Mouse (Mus musculus): ENCODE results near the gene Lypd6. TPM values are rescaled to one million over a fixed set of nuclear protein-coding genes. Genes with fewer than 3 reads are reported as not detected.

Lypd6 gene
- total RNA-seq (2021): under 1 TPM; 0.19 to 0.39 TPM

DNA sequence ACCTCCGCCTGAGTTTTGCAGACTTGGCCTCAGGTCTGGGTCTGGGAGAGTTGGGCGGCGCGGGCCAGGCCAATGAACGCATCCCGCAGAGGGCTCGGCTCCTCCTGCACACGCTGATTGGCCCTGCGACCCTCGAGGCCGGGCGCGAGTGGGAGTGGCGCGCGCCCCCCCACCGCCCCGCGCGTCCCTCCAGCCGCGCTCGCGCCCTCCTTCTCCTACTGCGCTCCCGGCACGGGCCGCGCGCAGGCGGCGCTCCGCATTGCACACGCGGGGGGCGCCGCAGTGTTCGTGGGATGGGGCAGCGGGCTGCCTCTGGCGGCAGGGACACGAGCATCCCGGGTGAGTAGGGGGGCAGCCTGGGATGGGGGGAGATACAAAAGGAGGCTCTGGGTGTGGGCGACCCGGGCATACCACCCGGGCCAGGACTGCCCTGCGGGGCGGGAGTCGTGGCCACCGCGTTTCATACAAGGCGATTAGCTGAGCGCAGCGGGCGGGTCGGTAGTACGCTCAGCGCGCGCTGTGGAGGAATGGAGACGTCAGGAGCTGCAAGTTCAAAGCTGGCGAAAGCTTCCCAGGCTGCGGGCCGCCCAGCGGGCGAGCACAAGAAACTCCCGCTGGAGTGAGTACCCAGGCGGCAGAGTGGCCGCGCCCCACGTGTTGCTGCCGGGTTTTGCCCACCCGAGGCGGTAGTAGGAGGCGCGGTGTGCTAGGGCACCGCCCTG lies at the start of gene Lypd6:
Gene Lypd6, plus strand, starts transcription at position 184 of the 722 bp plus-strand sequence.
- intact Hi-C loops (cut with DNase I): no loop called here
- peak; percentile 32 to 45 for DNase-seq

DNA sequence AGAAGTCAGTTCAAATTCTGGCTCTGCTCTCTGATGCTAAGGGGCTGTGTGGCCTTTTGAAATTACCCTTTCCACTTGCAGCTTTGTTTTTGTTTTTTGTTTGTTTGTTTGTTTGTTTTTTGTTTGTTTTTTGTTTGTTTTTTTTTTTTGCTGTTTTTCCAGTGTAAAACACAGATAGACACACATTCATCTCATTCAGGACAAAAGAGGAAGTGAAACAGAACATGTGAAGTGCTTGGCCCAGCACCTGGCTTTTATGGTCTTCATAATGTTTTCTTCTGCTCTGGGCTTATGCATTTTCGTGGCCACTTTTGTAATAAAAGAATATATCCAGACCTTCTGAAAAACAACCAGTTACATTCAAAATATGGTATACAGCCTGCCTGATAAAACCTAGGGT lies 46.8 kb upstream of the Lypd6 start:
- no peak for DNase-seq
- intact Hi-C loops (cut with DNase I): no loop called here

DNA sequence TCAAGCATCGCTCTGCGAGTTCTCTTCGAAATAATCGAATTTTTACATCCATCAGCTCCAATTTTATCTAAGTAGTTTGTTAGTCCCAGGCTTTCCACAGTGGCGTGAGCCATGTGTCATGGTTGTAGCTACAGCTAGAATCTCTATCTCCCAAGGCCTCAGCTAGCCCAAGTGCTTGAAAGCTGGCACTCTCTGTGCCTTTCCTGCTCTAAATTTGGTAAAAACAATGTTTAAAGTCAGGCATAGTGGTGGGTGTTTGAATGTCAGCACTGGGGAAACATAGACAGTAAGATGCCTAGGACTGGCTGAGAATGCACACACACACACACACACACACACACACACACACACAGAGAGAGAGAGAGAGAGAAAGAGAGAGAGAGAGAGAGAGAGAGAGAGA lies 40.7 kb upstream of the Lypd6 start:
- intact Hi-C loops (cut with DNase I): no loop called here
- no peak for DNase-seq

DNA sequence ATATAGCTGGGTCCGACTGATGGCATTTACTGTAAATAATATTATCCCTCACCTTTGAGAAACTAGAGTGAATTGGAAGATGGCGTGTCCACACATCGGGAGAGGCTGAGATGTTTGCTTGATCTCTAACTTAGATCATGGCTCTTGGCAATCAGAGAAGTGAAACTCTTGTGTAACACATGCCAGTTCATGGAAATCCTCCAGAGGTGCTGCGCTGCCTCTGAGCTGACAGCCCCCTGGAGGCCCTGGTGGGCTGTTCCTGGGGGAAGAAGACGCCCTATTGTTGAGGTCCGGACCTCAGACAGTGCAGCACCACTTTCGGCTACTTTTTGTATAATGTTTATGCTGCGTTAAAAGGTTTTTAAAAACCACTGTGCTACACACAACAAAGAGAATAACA lies 37.3 kb upstream of the Lypd6 start:
- DNase-seq: no peak
- intact Hi-C loops (cut with DNase I): no loop called here

DNA sequence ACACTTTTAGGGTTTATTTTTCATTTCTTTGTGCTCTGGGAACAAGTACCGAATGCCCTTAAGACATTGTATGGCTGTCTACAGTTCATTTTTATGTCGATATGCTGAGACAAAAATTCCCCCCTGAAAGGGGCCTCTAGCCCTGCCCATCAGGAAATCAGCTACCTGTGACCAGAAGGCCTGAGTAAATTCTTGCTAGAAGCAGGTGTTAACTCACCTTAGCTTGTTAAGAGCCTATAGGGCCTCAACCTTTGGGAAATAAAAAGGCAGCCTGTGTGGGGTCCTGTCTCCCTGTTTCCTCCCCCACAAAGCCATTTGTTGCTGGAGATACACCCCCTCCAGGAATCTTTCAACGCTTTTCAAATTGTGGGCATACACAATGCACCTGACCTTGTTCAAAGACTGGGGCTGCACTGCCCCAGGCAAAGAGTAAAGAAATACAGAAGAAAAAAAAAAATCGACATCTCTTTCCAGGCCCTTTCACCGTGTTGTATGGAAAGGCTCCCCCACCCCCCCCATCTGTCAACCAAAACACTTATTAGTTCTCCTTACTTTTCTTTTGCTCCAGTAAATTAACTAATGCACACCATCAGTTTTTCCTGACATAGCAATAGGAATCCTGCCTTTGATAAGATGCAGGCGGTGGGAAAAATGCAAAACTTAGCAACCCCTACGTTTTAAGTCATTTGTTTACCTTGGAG lies 21.9 kb upstream of the Lypd6 start:
- DNase-seq: no peak
- intact Hi-C loops (cut with DNase I): no loop called here

DNA sequence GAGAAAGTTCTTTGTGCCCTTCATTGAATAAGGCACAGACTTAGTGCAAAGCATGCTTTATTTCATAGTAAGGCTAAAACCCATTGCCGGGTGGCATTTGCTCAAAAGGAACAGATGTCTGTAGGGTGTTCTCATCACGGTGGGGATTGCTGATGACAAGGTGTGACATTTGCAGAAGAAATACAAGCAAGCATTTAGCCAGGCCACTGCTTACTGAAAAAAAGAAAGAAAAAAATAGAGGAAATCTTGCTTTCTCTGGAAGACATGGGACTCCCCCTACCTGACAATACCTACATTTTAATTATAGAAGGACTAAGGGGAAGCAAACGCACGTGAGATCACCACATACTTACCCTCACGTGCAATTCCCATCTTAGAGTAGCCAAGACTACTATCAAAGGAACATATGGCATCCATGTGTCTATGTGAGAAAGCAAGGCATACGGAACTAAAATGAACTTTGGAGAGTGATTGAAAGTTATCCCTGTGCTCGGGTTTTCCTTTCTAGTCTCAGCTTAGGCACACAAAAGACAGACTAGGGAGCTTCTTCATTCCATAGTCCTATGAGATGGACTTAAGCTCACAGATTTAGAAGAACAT lies 21.3 kb upstream of the Lypd6 start:
- intact Hi-C loops (cut with DNase I): no loop called here
- DNase-seq: no peak

DNA sequence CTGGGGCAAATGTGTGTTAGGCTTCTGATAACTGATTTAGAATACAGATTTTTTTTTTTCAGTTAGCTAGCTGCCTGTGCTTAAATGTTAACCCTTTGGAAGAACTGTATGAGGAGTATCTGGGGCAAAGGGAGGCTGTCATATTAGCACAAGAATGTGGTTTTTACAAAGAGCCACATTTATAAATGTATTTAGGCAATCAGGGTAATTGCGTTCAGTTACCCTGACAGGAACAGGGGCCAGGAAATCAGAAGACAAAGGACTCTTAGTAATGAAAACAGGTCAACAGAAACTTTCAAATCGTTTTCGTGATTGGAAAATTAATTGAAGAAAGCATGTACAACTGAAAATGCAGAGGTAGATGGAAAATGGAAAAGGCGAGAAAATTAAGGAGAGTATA lies 20.4 kb upstream of the Lypd6 start:
- DNase-seq: no peak

DNA sequence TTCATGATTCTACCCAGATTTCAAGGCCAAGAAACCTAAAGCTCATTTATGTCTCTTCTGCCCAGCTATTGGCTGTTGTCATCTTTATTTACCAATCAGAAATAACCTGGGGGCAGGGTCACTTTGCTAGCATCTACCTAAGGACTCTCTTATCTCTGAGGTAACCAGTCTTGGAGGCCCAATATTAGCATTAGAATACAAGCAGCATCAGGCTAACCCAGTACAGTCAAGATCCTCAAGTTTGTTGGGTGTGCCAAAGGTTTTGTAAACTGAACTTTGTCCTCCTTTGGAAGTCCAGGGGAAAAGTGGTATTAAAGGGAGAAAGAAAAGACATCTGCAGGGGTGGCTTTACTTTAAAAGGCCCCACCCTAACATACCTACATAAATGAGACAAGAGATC lies 17.8 kb upstream of the Lypd6 start:
- intact Hi-C loops (cut with DNase I): no loop called here
- DNase-seq: no peak

More for the DNA sequence above, 20.4 kb upstream of the Lypd6 start:
- intact Hi-C loops (cut with DNase I): no loop called here

DNA sequence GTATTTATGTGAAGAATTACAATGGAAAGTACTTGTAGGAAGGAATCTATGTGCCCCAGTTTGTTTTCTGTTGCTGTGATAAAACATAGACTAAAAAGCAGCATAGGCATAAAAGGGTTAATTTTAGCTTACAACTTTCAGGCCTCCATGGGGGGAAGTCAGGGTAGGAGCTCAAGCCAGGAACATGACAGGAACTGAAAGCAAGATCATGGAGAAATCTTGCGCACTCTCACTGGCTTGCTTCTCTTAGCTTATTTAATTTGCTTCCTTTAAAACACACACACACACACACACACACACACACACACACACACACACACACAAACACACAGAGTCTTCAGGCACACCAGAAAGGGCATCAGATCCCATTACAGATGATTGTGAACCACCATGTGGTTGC lies 12.3 kb upstream of the Lypd6 start:
- no peak for DNase-seq
- intact Hi-C loops (cut with DNase I): no loop called here

DNA sequence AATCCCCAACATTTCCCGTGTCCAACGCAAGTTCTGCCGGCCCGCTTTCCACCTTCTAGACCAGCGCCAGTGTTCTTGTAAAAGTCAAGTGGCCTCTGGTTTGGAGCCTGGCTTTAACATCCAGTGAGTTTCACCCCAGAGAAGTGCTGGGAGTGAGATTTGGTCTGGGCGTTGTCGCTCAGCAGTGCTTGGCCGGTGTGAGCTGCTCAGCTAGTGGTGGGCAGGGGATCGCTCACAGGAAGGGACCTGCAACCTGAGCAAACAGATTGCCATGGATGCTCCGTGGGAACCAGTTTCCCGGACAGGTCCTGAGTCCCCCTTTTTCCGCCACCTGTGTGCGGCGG lies 355 bp upstream of the Lypd6 start:
- intact Hi-C loops (cut with DNase I): no loop called here
- no peak for DNase-seq

DNA sequence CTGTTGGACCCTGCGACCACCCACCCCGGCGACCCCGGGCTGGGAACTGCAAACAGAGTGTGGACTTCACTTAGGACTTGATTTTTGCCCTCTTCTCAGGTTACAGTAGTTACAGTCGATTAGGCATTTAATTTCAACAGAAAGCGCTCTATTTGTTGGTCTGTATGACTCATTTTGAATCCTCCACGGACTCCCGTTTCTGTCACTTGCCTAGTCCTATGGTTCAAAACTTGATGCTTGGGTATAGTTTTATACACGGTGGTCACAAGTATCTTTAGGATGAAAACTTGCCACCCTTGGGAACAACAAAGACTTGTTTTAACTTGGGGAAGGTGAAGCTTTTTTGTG lies 713 bp downstream of the Lypd6 start:
- intact Hi-C loops (cut with DNase I): no loop called here
- no peak for DNase-seq

DNA sequence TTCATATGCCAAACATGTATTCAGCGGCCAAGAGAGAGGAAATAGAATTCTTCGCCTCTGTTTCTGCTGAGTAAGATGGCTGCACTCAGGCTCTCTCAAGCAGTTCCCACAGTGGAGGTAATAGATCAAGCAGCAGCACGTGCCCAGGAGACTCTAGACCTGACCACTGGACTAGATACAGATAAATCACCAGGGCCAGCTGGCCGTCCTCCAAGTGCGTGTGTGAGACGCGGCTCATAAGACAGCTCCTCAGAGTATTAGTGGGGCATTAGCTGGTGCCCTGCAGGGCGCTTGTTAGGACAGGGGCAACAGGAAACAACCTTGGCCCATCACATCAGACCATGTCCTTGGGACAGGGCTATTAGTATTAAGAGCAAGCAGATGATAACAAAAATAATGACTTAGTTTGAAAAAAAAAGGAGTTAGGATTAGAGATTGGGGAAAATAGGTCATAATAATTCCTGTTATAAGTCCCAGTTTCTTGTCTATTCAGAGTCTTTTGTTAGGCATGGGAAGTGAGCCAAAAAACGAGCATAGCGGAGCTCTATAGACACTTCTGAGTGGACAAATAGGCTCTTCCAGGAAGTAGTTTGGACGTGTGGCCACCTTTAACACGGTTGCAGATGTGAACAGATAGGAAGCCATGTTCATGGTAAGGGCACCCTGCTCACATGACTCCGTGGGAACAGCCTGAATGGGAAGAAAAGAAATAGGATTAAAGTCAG lies 3.5 kb downstream of the Lypd6 start:
- DNase-seq: no peak
- intact Hi-C loops (cut with DNase I): no loop called here

DNA sequence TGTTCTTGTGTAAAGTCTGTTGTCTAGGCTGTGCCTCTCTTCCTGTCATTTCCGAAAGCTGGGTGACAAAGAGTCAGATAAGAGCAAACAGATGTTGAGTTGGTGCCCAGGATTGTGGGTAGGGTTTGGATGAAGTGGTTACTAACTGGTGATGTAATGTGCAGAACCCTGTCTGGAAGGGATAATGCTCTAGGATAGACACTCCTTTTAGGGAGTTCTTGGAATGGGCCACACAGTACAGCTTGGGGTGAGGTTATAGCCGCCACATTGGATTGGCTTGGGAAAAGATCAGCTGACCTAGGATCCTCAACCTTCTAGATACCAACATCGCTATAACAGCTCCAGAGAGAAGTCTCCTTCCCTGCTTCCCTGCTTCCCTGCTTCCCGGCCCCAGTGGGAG lies 5.9 kb downstream of the Lypd6 start:
- DNase-seq: no peak
- intact Hi-C loops (cut with DNase I): no loop called here

DNA sequence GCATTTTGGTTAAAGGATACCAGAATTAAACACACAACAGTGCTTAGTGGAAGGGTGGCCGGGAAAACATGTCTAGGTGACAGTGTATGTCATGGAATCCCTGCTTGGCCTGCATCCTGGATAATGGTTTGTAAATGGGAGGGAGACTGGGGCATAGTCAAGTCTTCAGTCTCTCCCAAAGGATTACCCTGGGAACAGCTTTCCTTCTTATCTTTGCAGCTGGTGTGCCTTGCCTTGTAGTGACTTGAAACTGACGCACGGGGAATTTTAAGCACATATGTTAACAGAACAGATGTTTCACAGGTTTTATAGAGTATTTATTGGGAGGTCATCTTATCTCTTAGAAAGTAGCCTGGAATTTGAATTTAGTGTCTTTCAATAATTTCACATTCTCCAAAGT lies 18.5 kb downstream of the Lypd6 start:
- DNase-seq: no peak

DNA sequence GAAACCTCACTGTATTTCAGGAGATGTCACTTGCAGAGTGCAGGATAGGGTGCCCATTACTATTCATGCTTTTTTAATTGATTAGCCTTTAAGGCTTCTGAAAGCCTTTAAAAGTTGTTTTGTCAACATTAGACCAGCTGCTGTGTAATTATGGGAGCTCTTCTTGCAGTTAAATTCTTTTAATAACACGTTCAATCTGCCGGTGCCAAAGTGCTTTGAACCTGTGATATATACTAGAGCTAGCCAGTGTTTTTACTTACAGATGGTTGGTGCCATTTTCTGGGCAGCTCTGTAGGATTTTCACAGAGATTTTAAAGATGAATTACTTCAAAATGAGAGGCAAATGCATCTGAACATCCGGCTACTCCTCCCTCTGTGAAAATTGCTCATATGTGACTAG lies 21.5 kb downstream of the Lypd6 start:
- no peak for DNase-seq
- intact Hi-C loops (cut with DNase I): no loop called here

More for the DNA sequence above, 18.5 kb downstream of the Lypd6 start:
- intact Hi-C loops (cut with DNase I): no loop called here

DNA sequence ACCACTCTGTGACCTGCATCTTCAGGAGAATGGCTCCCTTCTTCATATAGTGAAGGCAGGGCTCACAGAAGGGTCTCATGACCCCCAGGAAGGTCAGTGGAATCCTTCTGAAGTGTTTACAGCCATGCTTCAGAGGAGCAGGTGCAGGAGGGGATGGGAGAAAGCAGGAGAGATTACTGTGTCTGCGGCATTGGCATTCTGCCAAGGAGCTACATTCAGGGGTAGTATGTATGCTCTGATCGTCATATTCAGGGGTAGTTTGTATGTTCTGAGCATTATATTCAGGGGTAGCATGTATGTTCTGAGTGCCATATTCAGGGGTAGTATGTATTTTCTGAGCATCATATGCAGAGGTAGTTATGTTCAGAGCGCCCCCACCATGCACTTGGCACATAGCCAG lies 30.1 kb downstream of the Lypd6 start:
- no peak for DNase-seq
- intact Hi-C loops (cut with DNase I): no loop called here

DNA sequence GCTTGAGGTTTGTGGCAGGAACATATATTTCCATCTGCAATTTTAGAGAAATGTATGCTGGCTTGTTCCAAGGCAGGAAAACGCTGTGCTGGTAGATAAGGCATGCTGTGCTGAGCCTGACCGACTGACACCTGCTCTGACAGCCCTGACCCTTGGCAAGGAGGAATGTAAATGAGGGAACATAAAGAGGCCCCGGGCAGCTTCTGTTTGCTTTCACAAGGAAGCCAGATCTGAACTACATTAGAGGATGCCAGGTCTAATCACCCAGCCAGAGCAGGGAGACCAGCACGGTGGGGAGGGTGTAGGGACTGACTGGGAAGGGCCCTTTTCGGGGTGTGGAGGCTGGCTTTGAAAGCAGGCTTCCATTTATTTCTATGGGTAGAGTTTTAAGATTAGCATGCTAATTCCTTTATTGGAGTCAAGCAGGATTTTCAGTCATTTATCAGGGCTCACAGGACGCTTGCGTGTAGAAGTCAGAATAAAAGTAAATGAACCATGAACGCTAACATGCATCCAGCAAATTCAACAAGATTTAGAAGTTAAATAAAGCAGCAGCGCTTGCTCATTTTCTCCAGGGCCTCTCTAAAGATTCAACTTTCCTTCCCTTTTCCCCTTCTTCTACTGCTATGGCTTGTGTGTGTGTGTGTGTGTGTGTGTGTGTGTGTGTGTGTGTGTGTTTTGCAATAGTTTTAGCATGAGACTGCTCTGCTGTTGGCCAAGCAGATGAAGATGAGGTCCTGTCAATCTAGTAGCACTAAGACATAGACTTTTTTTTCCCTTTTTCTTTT lies 34.3 kb downstream of the Lypd6 start:
- no peak for DNase-seq
- intact Hi-C loops (cut with DNase I): no loop called here

DNA sequence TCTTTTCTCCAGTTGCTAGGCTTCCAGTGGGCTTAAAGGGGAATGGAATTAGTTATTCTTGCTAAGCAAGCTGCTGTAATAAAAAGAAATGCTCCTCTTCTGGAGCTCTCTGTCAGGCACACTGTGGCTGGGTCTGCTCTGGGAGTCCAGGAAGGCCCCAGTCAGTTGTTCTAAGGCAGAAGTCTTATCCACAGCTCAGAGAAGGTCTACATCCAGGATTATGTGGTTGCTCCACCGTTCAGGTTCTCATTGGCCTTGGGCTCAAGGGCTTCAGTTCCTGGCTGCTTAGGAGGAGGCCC lies 34.9 kb downstream of the Lypd6 start:
- no peak for DNase-seq
- intact Hi-C loops (cut with DNase I): no loop called here

DNA sequence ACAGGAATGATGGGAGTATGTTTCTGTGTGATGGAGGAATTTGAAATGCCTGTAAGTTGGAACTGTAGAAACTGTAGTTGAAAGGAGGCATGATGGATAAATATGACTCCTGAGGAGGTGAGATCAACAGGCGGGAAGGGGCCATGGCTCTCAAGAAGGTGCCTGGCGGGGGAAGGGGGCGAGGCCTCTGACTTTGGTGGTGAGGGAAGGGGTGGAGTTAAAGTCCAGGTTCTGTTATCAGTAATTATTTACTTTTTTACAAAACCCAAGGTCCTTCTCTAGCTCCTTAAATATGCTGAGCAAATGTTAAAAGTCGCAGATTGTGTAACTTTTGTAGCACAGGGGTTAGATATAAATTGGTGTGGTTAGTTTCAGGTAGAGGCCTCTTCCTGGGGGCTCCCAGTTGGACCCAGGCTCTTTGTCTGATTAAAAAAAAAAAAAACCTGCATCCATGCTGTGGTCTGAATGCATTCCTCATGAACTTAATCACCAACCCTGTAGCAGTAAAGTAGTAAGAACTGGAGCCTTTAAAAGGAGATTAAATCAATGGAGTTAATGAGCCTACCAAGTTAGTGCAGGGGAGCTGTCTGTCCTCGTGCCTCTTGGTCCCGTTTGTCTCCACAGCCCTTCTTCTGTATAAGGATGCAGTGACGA lies 37.7 kb downstream of the Lypd6 start:
- intact Hi-C loops (cut with DNase I): no loop called here
- no peak for DNase-seq

DNA sequence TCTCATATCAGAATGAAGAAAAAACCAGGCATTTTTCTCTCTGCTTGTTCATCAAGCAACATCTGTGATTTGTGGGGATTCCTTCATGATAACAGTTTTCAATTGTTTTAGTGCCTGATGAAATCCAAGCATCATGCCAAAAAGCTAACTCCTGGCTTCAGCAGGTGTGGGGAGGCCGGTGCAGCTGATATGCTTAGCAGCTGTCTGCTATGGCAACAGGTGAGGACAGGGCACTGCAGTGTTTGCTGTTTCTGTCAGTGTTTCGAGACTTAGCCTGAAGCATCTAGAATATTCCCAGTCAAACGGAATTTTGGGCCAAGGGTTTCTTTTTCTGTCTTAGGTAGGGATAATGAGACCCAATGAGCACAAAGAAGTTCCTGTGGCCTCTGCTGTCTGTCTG lies 39.4 kb downstream of the Lypd6 start:
- no peak for DNase-seq
- intact Hi-C loops (cut with DNase I): no loop called here

DNA sequence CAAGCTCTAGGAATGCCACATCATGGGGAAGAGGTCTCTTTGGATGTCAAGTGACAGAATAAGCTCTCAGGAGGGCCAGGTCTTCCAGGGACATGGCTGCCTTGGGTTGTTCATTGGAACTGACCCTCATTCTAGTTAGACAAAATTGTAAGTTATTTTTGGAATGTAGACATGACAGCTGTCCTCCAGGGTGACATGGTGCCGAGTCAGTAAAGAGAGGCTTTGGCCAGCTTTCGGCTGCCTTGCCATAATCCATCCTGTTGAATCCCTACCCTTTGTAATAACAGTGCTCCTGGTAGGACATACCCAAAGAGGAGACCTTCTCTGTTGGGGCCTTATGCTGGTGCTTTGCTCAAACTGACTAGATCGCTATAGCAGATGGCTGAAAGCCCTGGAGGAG lies 39.8 kb downstream of the Lypd6 start:
- no peak for DNase-seq
- intact Hi-C loops (cut with DNase I): no loop called here
